Mouse (Mus musculus): ENCODE data around the gene Cntn3. TPM values are rescaled to one million over a fixed set of nuclear protein-coding genes. Genes with fewer than 3 reads are reported as not detected.

Gene Cntn3
- polyA plus RNA-seq, 2 experiments, result 0.70 to 1.1 TPM

DNA sequence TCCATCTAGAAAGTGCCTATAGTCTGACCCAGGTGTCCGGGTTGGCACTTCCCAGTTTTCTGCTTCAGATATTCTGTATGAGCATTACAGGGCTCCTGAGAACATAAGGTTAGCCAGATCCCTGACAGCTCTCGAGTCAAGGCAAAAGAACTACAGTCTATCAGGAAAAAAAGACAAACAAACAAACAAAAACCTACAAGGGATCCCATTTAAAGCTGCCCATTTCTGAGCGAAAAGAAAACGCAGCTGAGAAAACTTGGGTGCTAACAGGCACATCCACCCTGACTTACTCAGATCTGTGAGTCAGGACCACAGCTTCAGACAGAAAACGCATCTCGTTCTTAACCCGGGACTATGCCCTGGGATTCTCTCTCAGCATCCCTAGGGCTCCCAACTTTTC is 9.5 kb downstream of the Cntn3 start:
- peaks cover 7% of the 10 kb centered on the region for H3K27me3 ChIP-seq (ENCODE audit: control insufficient read depth, insufficient read depth, low read length)
- no peaks in the 10 kb centered on the region for H3K36me3 ChIP-seq (replicated peaks; ENCODE audit: control insufficient read depth, insufficient read depth, low read depth)
- TF ChIP-seq CTCF (IDR thresholded peaks at IDR 0.05; ENCODE audit: low read depth) (no peak), EP300 (IDR thresholded peaks at IDR 0.05; ENCODE audit: low read depth) (no peak)
- peak overlapping the region; percentile 73 to 92 for H3K4me3 ChIP-seq (ENCODE audit: insufficient read depth in 1 of 2, low read depth in 2 of 2, low read length in 2 of 2)
- no peak for DNase-seq (ENCODE audit: low read depth in 3 of 3, low spot score in 3 of 3)
- ATAC-seq (ENCODE audit: insufficient read depth), result no peak
- H3K9ac ChIP-seq (replicated peaks), result peak overlapping the region; percentile 77
- WGBS (ENCODE audit: insufficient replicate concordance), result 13% methylated on average over 7 of the region's 7 CpGs
- no peaks in the 10 kb centered on the region for H3K9me3 ChIP-seq (ENCODE audit: control insufficient read depth, low read length)
- no peak overlapping the region for H3K27ac ChIP-seq
- H3K4me1 ChIP-seq (replicated peaks; ENCODE audit: control insufficient read depth in 2 of 2, insufficient read depth in 2 of 2, low read length in 1 of 2), result peaks cover 17 to 19% of the 10 kb centered on the region in 2 experiments
- H3K4me2 ChIP-seq (ENCODE audit: low read depth), result peak overlapping the region; percentile 84

DNA sequence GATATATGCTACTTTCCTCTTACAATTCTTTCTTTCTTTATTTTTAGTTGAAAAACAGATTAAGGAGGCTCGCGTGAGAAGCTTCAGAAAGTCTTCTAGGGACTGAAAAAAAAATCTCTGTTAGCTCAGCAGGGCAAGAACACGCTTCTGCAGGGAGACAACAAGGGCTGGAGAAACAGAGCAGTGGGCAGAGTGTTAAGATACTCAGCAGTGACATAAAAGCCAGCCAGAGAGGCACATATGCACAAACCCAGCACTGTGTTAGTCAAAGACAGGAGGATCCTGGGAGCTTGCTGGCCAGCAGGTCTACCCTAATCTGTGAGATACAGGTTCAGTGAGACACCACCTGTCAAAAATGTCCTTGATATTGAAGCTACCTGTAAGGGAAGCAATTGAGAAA is 15.4 kb downstream of the Cntn3 start:
- Histone ChIP-seq H3K4me2 (ENCODE audit: low read depth) (peak overlapping the region; percentile 55), H3K27me3 (ENCODE audit: control insufficient read depth, insufficient read depth, low read length) (no peaks in the 10 kb centered on the region), H3K9me3 (ENCODE audit: control insufficient read depth, low read length) (no peaks in the 10 kb centered on the region), H3K27ac (peak overlapping the region; percentile 24; the same call in 1 of the 2 replicates), H3K36me3 (replicated peaks; ENCODE audit: control insufficient read depth, insufficient read depth, low read depth) (no peaks in the 10 kb centered on the region), H3K4me1 (replicated peaks; ENCODE audit: control insufficient read depth in 2 of 2, insufficient read depth in 2 of 2, low read length in 1 of 2) (peaks cover 20 to 24% of the 10 kb centered on the region in 2 experiments), H3K4me3 (ENCODE audit: insufficient read depth in 1 of 2, low read depth in 2 of 2, low read length in 2 of 2) (no peak overlapping the region), H3K9ac (replicated peaks) (0 out of 2 replicates have a peak overlapping the region, but pooled peaks have one; percentile 2)
- TF ChIP-seq EP300 (IDR thresholded peaks at IDR 0.05; ENCODE audit: low read depth) (no peak), CTCF (IDR thresholded peaks at IDR 0.05; ENCODE audit: low read depth) (no peak)
- ATAC-seq (ENCODE audit: insufficient read depth), result no peak
- WGBS (ENCODE audit: insufficient replicate concordance), result 68% methylated on average over 3 of the region's 3 CpGs
- DNase-seq (ENCODE audit: low read depth in 3 of 3, low spot score in 3 of 3), result no peak

- Histone ChIP-seq H3K36me3 (replicated peaks; ENCODE audit: control insufficient read depth, insufficient read depth, low read depth) (no peaks in the 10 kb centered on the region), H3K9ac (replicated peaks) (0 out of 2 replicates have a peak overlapping the region, but pooled peaks have one; percentile 9), H3K4me2 (ENCODE audit: low read depth) (peak overlapping the region; percentile 55), H3K27ac (peak overlapping the region; percentile 61), H3K4me3 (ENCODE audit: insufficient read depth in 1 of 2, low read depth in 2 of 2, low read length in 2 of 2) (no peak overlapping the region), H3K9me3 (ENCODE audit: control insufficient read depth, low read length) (no peaks in the 10 kb centered on the region), H3K4me1 (replicated peaks; ENCODE audit: control insufficient read depth in 2 of 2, insufficient read depth in 2 of 2, low read length in 1 of 2) (peaks cover 18 to 24% of the 10 kb centered on the region in 2 experiments), H3K27me3 (ENCODE audit: control insufficient read depth, insufficient read depth, low read length) (no peaks in the 10 kb centered on the region)
- peak; percentile 99 for ATAC-seq (ENCODE audit: insufficient read depth)
- peak; percentile 66 to 69 (median 68) for DNase-seq (ENCODE audit: low read depth in 3 of 3, low spot score in 3 of 3)
- TF ChIP-seq CTCF (IDR thresholded peaks at IDR 0.05; ENCODE audit: low read depth), result no peak
- peak; percentile 92 for TF ChIP-seq EP300 (IDR thresholded peaks at IDR 0.05; ENCODE audit: low read depth)
- 7% methylated on average over 3 of the region's 3 CpGs for WGBS (ENCODE audit: insufficient replicate concordance)
These were observed 16.4 kb downstream of the Cntn3 start for GRCm38 (mm10) chr6:102556497-102556896.

DNA sequence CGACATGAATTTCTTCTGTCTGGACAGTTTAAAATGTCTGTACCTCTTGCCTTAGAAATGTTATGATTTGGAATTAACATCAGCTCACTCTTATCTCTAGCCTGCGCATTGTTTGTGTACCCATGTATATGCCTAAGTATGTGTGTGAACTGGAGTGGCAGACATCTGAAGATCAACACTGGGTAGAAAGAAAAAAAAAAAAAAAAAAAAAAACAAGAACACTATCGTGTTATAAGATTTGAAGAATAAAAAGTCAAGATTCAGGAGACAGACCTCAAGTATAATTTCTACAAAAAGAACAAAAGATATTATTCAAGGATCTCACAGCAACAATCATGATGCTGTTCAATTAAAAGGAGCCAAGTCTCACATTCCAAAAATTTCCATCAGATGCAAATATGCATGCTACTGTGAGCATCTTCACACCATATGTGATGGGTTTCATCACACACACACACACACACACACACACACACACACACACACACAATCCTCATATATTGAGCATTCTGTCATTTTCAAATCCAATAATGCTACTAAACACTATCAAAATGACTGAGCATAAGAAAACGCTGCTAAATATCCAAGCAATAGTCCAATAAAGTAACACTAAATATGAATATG is 17.0 kb downstream of the Cntn3 start:
- Histone ChIP-seq H3K4me1 (replicated peaks; ENCODE audit: control insufficient read depth in 2 of 2, insufficient read depth in 2 of 2, low read length in 1 of 2) (peaks cover 17 to 24% of the 10 kb centered on the region in 2 experiments), H3K9me3 (ENCODE audit: control insufficient read depth, low read length) (no peaks in the 10 kb centered on the region), H3K27me3 (ENCODE audit: control insufficient read depth, insufficient read depth, low read length) (no peaks in the 10 kb centered on the region), H3K36me3 (replicated peaks; ENCODE audit: control insufficient read depth, insufficient read depth, low read depth) (no peaks in the 10 kb centered on the region), H3K4me3 (ENCODE audit: insufficient read depth in 1 of 2, low read depth in 2 of 2, low read length in 2 of 2) (no peak overlapping the region), H3K9ac (replicated peaks) (no peak overlapping the region), H3K4me2 (ENCODE audit: low read depth) (peak overlapping the region; percentile 55), H3K27ac (peak overlapping the region; percentile 61)
- WGBS (ENCODE audit: insufficient replicate concordance), result 40% methylated on average over 4 of the region's 4 CpGs
- no peak for DNase-seq (ENCODE audit: low read depth in 3 of 3, low spot score in 3 of 3)
- ATAC-seq (ENCODE audit: insufficient read depth), result no peak
- no peak for TF ChIP-seq EP300 (IDR thresholded peaks at IDR 0.05; ENCODE audit: low read depth)
- no peak for TF ChIP-seq CTCF (IDR thresholded peaks at IDR 0.05; ENCODE audit: low read depth)

DNA sequence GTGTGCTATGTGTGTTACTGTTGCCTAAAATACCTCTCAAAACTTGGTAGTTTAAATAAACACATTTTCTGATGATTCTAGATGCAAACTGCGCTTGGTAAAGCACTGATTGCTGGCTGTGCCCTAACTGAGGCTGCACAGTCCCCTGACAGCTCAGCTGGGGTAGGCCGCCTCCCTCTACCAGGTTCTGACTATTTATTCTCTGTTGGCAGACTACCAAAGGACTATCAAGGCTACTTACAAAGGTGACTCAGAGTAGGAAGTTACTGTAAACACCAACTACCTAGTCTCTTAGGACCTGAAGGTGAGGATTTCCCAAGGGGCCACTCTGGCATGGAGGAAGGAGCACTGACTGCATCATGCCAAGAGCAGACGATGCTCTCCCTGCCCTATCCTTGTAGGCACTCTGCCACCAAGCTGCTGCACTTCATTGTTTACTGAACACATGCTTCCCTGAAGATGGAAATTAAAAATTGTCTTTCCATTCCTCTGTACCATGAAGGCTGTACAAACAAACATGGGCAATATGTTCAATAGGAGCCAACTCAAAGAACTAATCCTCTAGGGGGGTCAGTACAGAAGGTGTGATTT is 17.7 kb downstream of the Cntn3 start:
- WGBS (ENCODE audit: insufficient replicate concordance), result 73% methylated on average over 3 of the region's 3 CpGs
- no peak overlapping the region for H3K4me3 ChIP-seq (ENCODE audit: insufficient read depth in 1 of 2, low read depth in 2 of 2, low read length in 2 of 2)
- no peak for DNase-seq (ENCODE audit: low read depth in 3 of 3, low spot score in 3 of 3)
- H3K27me3 ChIP-seq (ENCODE audit: control insufficient read depth, insufficient read depth, low read length), result no peaks in the 10 kb centered on the region
- TF ChIP-seq EP300 (IDR thresholded peaks at IDR 0.05; ENCODE audit: low read depth) (no peak), CTCF (IDR thresholded peaks at IDR 0.05; ENCODE audit: low read depth) (no peak)
- no peak for ATAC-seq (ENCODE audit: insufficient read depth)
- H3K4me1 ChIP-seq (replicated peaks; ENCODE audit: control insufficient read depth in 2 of 2, insufficient read depth in 2 of 2, low read length in 1 of 2), result peaks cover 17 to 23% of the 10 kb centered on the region in 2 experiments
- H3K36me3 ChIP-seq (replicated peaks; ENCODE audit: control insufficient read depth, insufficient read depth, low read depth), result no peaks in the 10 kb centered on the region
- H3K9me3 ChIP-seq (ENCODE audit: control insufficient read depth, low read length), result no peaks in the 10 kb centered on the region
- H3K4me2 ChIP-seq (ENCODE audit: low read depth), result no peak overlapping the region
- H3K27ac ChIP-seq, result no peak overlapping the region
- H3K9ac ChIP-seq (replicated peaks), result no peak overlapping the region

Data from liver, embryonic 14.5 days (tissue).